Mouse (Mus musculus) lung, postnatal 36 days (tissue): ENCODE measurements around the gene Emc1.
A peak's percentile ranks its signal among the peaks of the same experiment; 100 is the strongest.
"Not testable (repeated sequence)": the region's sequence is repeated elsewhere in the genome, so short reads cannot be mapped to it uniquely, and the experiment has no call there.

ENCODE experiments used
- DNase-seq: peaks from one replicate; pipeline ENCODE4 v3.0.0; 2022; ENCODE audit warnings: mixed read lengths

The Emc1 gene

DNA sequence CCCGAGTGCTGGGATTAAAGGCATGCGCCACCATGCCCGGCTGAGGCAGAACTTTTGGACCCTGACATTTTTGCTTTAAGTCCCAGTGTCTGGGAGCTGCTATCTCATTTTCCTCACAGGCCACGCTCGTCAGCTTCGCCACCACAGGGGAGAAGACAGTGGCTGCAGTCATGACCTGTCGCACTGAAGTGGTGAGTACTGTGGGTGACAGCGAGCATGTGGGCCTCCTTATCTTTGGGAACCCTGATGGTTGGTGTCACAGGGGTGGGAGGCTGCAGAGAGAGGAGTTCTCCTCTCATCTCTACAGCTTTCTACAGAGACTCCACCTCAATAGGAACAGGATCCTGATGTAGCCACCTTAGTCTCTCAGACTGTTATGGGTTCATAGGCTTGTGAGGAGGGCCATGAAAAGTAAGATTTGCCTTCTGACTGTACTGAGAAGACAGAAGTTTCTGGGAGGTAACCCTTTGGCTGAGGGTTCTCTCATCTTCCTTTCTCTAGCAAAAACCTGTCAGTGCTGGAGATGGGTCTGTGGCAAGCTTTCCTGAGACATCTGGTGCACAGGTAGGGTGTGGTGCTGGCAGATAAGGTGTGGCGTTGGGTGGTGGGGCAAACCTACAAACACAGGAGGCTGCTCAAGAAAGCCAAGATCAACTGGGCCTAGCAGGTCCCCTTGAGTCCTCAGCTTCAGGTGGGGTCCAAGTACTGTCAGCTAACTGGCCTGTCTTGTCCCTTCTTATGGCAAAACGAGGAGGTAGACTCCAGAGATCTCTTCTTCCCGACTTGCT lies 8.6 kb downstream of the Emc1 start:
- DNase-seq: no peak

DNA sequence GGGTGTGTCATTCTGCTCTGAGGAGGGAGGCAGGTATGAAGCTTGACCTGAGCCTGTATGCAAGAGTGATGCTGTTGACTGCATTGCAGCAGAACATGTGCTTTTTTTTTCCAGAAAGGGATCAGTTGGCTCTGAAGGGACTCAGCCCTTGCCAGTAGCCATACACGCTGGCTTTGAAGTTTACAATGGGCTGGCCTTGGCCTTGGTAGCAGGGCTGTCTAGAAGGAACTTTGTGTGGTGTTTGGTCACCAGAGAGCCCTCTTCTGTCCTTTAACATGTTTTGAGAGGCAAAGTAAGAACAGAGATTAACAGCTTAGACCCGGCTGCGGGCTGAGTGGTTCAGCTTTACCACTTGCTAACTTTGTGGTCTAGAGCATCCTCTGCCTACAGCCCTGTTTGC lies 14.9 kb downstream of the Emc1 start:
- DNase-seq: no peak

DNA sequence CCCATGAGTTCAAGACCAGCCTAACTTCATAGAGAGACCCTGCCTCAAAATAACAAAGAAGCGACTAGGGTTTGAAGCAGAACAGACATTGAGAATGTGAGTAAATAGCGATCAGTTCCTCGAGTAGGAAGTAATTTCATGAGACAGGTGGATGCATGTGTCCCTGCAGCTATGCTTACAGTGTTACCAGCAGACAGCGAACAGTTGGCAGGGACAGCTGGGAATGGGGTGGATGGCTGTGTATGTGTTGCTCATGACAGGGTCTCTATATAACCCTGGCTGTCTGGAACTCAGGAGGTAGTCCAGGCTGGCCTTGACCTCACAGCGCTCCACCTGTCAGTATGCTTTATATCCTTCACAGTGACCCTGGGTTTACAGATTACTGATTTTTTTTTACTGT lies 15.7 kb downstream of the Emc1 start:
- no peak for DNase-seq

- DNase-seq: no peak
Measured at GRCm38 (mm10) chr4:139373130-139373529, 20.7 kb downstream of the Emc1 start.

GRCm38 (mm10) chr4:139373531-139373930 lies 21.1 kb downstream of the Emc1 start:
- DNase-seq: no peak

DNA sequence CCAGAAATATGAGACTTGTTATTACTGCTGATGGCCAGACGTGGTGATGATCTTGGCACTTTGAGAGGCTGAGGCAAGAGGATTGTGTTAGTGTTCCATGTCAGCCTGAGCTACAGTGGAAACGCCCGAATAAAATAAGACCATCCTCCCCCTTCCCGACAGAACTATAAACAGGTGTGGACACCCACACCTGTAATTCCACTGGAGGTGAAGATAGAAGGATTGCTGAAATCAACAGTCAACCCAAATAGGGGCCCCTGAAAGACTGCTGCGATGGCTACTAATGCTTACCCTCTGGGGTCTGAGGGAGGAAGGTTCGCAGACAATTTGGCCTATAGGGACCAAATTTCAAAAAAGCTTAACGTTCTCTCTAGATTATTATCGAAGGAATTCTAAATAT lies 27.3 kb downstream of the Emc1 start:
- DNase-seq: no peak

- peak; percentile 99 for DNase-seq
Measured at GRCm38 (mm10) chr4:139380207-139380748, 27.9 kb downstream of the Emc1 start.

DNA sequence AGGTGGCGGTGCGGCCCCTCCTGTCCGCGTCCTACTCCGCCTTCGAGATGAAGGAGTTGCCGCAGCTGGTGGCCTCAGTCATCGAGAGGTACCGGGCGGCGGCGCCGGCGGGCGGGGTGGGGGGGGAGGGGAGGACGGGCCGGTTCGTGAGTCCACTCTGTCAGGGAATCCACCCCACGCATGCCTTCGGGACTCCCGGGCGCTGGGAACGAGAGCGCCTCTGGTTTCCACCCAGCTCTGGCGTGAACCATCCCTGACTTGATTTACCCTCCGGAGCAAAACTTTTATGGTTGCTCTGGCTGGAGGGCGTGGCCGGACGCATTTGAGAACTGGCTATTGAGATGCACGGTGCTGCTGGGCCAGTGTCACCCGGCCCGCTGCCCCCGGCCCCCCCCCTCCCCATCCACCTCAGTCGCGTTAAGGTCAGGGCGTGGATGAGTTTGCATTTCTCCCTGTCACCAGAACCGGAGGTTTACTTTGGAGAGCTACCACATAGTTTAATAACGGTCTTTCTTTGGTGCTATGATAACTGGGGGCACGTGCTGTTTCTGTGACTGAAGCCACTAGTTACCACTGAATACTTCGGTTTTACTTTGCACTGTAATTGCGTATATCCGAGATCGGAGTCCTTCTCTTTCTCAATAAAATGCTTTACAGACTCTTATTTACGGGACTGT lies 28.5 kb downstream of the Emc1 start:
- peak; percentile 21 for DNase-seq

DNA sequence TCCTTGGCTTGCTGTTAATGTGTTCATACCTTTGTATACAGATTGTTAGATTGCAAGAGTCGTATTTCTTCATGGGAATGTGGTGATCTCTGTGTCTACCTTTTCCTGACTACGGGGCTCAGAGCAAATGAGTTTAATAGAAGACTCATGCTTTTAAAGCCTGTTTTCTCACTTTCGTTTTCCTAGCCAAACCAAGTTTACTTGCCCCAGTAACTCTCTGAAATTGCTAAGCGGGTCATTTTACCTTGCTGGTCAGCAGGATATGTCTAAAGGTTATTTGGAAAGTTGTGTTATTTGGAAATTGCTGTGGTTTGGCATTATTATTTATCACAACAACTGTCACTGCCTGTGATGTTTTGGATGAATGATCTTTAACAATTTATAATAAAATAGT lies 29.1 kb downstream of the Emc1 start:
- DNase-seq: no peak

- no peak for DNase-seq
Measured at GRCm38 (mm10) chr4:139382231-139382630, 29.8 kb downstream of the Emc1 start.

- not testable (repeated sequence) for DNase-seq
Measured at GRCm38 (mm10) chr4:139385841-139386240, 33.5 kb downstream of the Emc1 start.

DNA sequence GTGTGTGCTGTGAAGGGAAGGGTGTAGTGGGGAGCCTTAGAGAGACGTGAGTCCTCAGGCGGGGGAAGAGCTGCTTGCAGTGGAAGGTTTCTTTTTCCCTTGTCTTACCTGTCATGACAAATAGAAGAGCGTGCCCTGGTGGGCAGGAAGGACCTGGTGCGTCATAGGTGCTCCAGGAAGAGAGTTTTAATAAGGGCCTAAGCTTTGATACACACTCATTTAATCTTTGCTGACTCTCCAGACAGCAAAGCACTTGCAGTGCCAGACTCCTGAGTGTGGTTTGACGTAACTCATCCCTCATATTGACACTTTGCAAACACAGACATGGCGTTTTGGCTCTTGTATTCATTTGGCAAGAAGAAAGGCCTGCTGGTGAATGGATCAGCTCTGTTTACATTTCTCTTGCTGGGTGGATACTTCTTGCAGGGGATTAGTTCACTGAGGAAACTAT lies 34.5 kb downstream of the Emc1 start:
- DNase-seq: peak; percentile 94

GRCm38 (mm10) chr4:139389557-139389956 lies 37.2 kb downstream of the Emc1 start:
- no peak for DNase-seq

DNA sequence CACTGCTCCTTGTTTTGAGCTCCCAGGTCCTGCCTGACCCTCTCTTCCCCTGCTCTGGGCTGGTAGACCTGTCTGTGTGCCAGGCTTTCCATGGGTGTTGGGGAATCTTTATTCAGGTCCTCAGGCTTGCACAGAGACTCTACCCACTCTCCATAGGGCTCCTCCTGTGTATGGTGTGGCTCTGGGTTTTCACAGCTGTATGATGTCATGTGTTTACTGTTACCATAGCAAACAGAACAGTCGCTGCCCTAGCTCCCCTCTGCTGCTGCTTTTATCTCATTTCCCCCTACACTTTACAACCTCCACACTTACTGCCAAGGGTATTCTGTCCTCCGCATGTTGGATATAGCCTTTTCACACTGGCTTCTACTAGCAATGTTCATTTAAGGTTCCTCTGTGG lies 43.0 kb downstream of the Emc1 start:
- DNase-seq: no peak

DNA sequence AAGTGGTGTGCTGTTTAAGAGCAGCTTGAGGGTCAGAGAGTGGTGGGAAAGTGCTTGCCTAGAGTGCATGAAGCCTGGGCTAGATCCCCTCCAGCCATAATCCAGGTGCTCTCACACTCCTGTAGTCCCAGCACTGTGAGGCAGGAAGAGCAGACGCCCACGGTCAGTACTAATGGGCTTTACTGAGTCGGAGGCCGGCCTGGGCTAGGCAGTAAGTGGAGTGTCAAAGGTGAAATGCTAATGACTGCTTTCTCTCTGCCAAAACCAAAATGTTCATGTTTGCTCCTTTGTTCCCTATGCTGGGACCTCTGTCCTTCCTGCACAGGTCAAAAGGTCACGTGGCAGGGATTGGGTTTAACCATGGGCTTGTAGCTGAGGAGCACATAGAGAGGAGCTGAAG lies 48.1 kb downstream of the Emc1 start:
- DNase-seq: no peak

- no peak for DNase-seq
Measured at GRCm38 (mm10) chr4:139403214-139403613, 50.8 kb downstream of the Emc1 start.

GRCm38 (mm10) chr4:139411351-139411750 lies 59.0 kb downstream of the Emc1 start:
- no peak for DNase-seq

- no peak for DNase-seq
Measured at GRCm38 (mm10) chr4:139417868-139418267, 65.5 kb downstream of the Emc1 start.

GRCm38 (mm10) chr4:139421621-139422020 lies 69.2 kb downstream of the Emc1 start:
- no peak for DNase-seq

DNA sequence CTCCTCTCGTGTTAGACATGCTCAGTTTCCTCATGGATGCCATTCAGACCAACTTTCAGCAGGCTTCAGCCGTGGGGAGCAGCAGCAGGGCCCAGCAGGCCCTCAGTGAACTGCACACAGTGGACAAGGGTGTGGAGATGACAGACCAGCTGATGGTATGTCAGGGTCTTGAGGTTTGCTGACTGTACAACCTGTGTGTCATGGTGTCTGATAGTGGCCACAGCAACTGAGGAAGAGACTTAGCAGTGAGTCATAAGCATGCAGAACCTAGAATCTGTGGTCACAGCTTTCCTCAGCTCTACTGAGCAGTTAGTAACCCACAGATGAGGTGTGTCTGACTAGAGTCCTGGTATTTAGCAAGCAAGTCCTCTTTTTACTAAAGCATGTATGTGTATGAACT lies 70.0 kb downstream of the Emc1 start:
- DNase-seq: no peak

DNA sequence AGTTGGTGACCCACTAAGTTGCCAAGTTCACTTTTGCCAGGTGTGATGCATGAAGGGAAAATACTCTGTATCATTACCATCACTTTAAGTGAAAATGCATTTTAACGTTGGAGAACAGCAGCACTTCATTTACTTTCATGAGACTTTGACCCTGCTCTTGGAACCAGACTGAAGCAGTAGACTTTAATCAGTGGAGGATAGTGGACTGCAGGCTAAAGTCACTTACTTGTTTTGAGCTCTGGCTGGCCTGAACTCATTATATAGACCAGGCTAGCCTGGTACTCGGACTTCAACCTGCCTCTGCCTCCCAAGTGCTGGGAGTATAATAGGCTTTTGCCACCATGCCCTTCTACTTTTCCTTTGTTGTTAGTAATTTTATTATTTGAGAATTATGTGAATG lies 70.9 kb downstream of the Emc1 start:
- no peak for DNase-seq
